Mouse (Mus musculus): ENCODE results near the gene Arid5b. TPM values are rescaled to one million over a fixed set of nuclear protein-coding genes. Genes with fewer than 3 reads are reported as not detected.
A peak's percentile ranks its signal among the peaks of the same experiment; 100 is the strongest.

The Arid5b gene
- polyA plus RNA-seq, 1 experiment: 14.3 TPM

- TF ChIP-seq POLR2A (IDR thresholded peaks at IDR 0.05; ENCODE audit: borderline replicate concordance, control insufficient read depth, low read depth, low read length) (no peak), CTCF (IDR thresholded peaks at IDR 0.05; ENCODE audit: control insufficient read depth, insufficient read depth, low read length) (no peak)
- Histone ChIP-seq H3K27ac (ENCODE audit: control insufficient read depth, insufficient read depth, low read depth, low read length, poor library complexity) (no peak overlapping the region), H3K4me1 (ENCODE audit: control insufficient read depth, insufficient read depth, low read length) (no peaks in the 10 kb centered on the region; the same call in 1 of the 2 replicates), H3K4me3 (replicated peaks; ENCODE audit: control insufficient read depth, low read depth, low read length) (no peak overlapping the region)
- WGBS: 84% methylated on average over 11 of the region's 11 CpGs
Observed at GRCm38 (mm10) chr10:68137151-68137833, 141.2 kb downstream of the Arid5b start.

GRCm38 (mm10) chr10:68136480-68137083 lies 142.0 kb downstream of the Arid5b start:
- Histone ChIP-seq H3K4me3 (replicated peaks; ENCODE audit: control insufficient read depth, low read depth, low read length) (peak overlapping the region; percentile 57), H3K4me1 (ENCODE audit: control insufficient read depth, insufficient read depth, low read length) (peaks cover 2% of the 10 kb centered on the region; the same call in 1 of the 2 replicates), H3K27ac (ENCODE audit: control insufficient read depth, insufficient read depth, low read depth, low read length, poor library complexity) (peak overlapping the region; percentile 50; the same call in 1 of the 2 replicates)
- TF ChIP-seq POLR2A (IDR thresholded peaks at IDR 0.05; ENCODE audit: borderline replicate concordance, control insufficient read depth, low read depth, low read length) (no peak), CTCF (IDR thresholded peaks at IDR 0.05; ENCODE audit: control insufficient read depth, insufficient read depth, low read length) (no peak)
- WGBS: 20% methylated on average over 18 of the region's 18 CpGs

GRCm38 (mm10) chr10:68136051-68136450 lies 142.5 kb downstream of the Arid5b start:
- peaks cover 2% of the 10 kb centered on the region; the same call in 1 of the 2 replicates for H3K4me1 ChIP-seq (ENCODE audit: control insufficient read depth, insufficient read depth, low read length)
- H3K4me3 ChIP-seq (replicated peaks; ENCODE audit: control insufficient read depth, low read depth, low read length): peak overlapping the region; percentile 57
- TF ChIP-seq POLR2A (IDR thresholded peaks at IDR 0.05; ENCODE audit: borderline replicate concordance, control insufficient read depth, low read depth, low read length): no peak
- TF ChIP-seq CTCF (IDR thresholded peaks at IDR 0.05; ENCODE audit: control insufficient read depth, insufficient read depth, low read length): no peak
- peak overlapping the region; percentile 50; the same call in 1 of the 2 replicates for H3K27ac ChIP-seq (ENCODE audit: control insufficient read depth, insufficient read depth, low read depth, low read length, poor library complexity)
- WGBS: 12% methylated on average over 9 of the region's 9 CpGs

GRCm38 (mm10) chr10:68135416-68135815 lies 143.1 kb downstream of the Arid5b start:
- WGBS: 68% methylated on average over 4 of the region's 4 CpGs
- Histone ChIP-seq H3K4me3 (replicated peaks; ENCODE audit: control insufficient read depth, low read depth, low read length) (no peak overlapping the region), H3K4me1 (ENCODE audit: control insufficient read depth, insufficient read depth, low read length) (peaks cover 2% of the 10 kb centered on the region; the same call in 1 of the 2 replicates), H3K27ac (ENCODE audit: control insufficient read depth, insufficient read depth, low read depth, low read length, poor library complexity) (no peak overlapping the region)
- no peak for TF ChIP-seq POLR2A (IDR thresholded peaks at IDR 0.05; ENCODE audit: borderline replicate concordance, control insufficient read depth, low read depth, low read length)
- no peak for TF ChIP-seq CTCF (IDR thresholded peaks at IDR 0.05; ENCODE audit: control insufficient read depth, insufficient read depth, low read length)

- TF ChIP-seq POLR2A (IDR thresholded peaks at IDR 0.05; ENCODE audit: borderline replicate concordance, control insufficient read depth, low read depth, low read length): no peak
- no peak for TF ChIP-seq CTCF (IDR thresholded peaks at IDR 0.05; ENCODE audit: control insufficient read depth, insufficient read depth, low read length)
- Histone ChIP-seq H3K27ac (ENCODE audit: control insufficient read depth, insufficient read depth, low read depth, low read length, poor library complexity) (no peak overlapping the region), H3K4me1 (ENCODE audit: control insufficient read depth, insufficient read depth, low read length) (peaks cover 2% of the 10 kb centered on the region; the same call in 1 of the 2 replicates), H3K4me3 (replicated peaks; ENCODE audit: control insufficient read depth, low read depth, low read length) (no peak overlapping the region)
- 85% methylated on average over 4 of the region's 4 CpGs for WGBS
Observed at GRCm38 (mm10) chr10:68134549-68134948, 144.0 kb downstream of the Arid5b start.

- Histone ChIP-seq H3K4me1 (ENCODE audit: control insufficient read depth, insufficient read depth, low read length) (peaks cover 2% of the 10 kb centered on the region; the same call in 1 of the 2 replicates), H3K4me3 (replicated peaks; ENCODE audit: control insufficient read depth, low read depth, low read length) (no peak overlapping the region), H3K27ac (ENCODE audit: control insufficient read depth, insufficient read depth, low read depth, low read length, poor library complexity) (no peak overlapping the region)
- 88% methylated on average over 5 of the region's 5 CpGs for WGBS
- TF ChIP-seq CTCF (IDR thresholded peaks at IDR 0.05; ENCODE audit: control insufficient read depth, insufficient read depth, low read length) (no peak), POLR2A (IDR thresholded peaks at IDR 0.05; ENCODE audit: borderline replicate concordance, control insufficient read depth, low read depth, low read length) (no peak)
Observed at GRCm38 (mm10) chr10:68134071-68134470, 144.5 kb downstream of the Arid5b start.

GRCm38 (mm10) chr10:68132636-68133035 lies 145.9 kb downstream of the Arid5b start:
- H3K4me1 ChIP-seq (ENCODE audit: control insufficient read depth, insufficient read depth, low read length): peaks cover 2% of the 10 kb centered on the region; the same call in 1 of the 2 replicates
- H3K27ac ChIP-seq (ENCODE audit: control insufficient read depth, insufficient read depth, low read depth, low read length, poor library complexity): peak overlapping the region; percentile 30; the same call in 1 of the 2 replicates
- WGBS: 82% methylated on average over 9 of the region's 9 CpGs
- TF ChIP-seq CTCF (IDR thresholded peaks at IDR 0.05; ENCODE audit: control insufficient read depth, insufficient read depth, low read length) (no peak), POLR2A (IDR thresholded peaks at IDR 0.05; ENCODE audit: borderline replicate concordance, control insufficient read depth, low read depth, low read length) (no peak)
- no peak overlapping the region for H3K4me3 ChIP-seq (replicated peaks; ENCODE audit: control insufficient read depth, low read depth, low read length)

- no peak for TF ChIP-seq POLR2A (IDR thresholded peaks at IDR 0.05; ENCODE audit: borderline replicate concordance, control insufficient read depth, low read depth, low read length)
- TF ChIP-seq CTCF (IDR thresholded peaks at IDR 0.05; ENCODE audit: control insufficient read depth, insufficient read depth, low read length): no peak
- WGBS: 48% methylated on average over 5 of the region's 5 CpGs
- no peak overlapping the region for H3K4me3 ChIP-seq (replicated peaks; ENCODE audit: control insufficient read depth, low read depth, low read length)
Observed at GRCm38 (mm10) chr10:68132154-68132553, 146.4 kb downstream of the Arid5b start.

More at GRCm38 (mm10) chr10:68132154-68132553, 146.4 kb downstream of the Arid5b start:
- H3K4me1 ChIP-seq (ENCODE audit: control insufficient read depth, insufficient read depth, low read length): peaks cover 2% of the 10 kb centered on the region; the same call in 1 of the 2 replicates
- H3K27ac ChIP-seq (ENCODE audit: control insufficient read depth, insufficient read depth, low read depth, low read length, poor library complexity): no peak overlapping the region; the same call in 1 of the 2 replicates
